Mouse (Mus musculus) kidney, adult 8-10 months (tissue): ENCODE data around the gene Srgap2.
A peak's percentile ranks its signal among the peaks of the same experiment; 100 is the strongest.

Experiments used
- DNase-seq, 2 experiments: peaks; one replicate each; pipeline ENCODE4 v3.0.0; 2022

Srgap2 gene

GRCm38 (mm10) chr1:131473631-131474118 is 53.5 kb downstream of the Srgap2 start:
- no peak for DNase-seq

GRCm38 (mm10) chr1:131470597-131470996 is 56.6 kb downstream of the Srgap2 start:
- no peak for DNase-seq

GRCm38 (mm10) chr1:131465855-131466254 is 61.3 kb downstream of the Srgap2 start:
- DNase-seq = peak; percentile 55 to 68

- no peak for DNase-seq
Observed at GRCm38 (mm10) chr1:131463953-131464627, 63.1 kb downstream of the Srgap2 start.

- no peak for DNase-seq
Observed at GRCm38 (mm10) chr1:131462541-131463067, 64.5 kb downstream of the Srgap2 start.

- DNase-seq = no peak
Observed at GRCm38 (mm10) chr1:131460914-131461530, 66.1 kb downstream of the Srgap2 start.

GRCm38 (mm10) chr1:131455355-131455890 is 71.7 kb downstream of the Srgap2 start:
- DNase-seq = no peak

GRCm38 (mm10) chr1:131454386-131454785 is 72.8 kb downstream of the Srgap2 start:
- no peak for DNase-seq

- no peak for DNase-seq
Observed at GRCm38 (mm10) chr1:131453335-131453734, 73.8 kb downstream of the Srgap2 start.

GRCm38 (mm10) chr1:131448373-131448772 is 78.8 kb downstream of the Srgap2 start:
- DNase-seq = no peak

GRCm38 (mm10) chr1:131447333-131447732 is 79.8 kb downstream of the Srgap2 start:
- DNase-seq = no peak

- no peak for DNase-seq
Observed at GRCm38 (mm10) chr1:131446577-131446976, 80.6 kb downstream of the Srgap2 start.

- DNase-seq = no peak
Observed at GRCm38 (mm10) chr1:131438556-131438955, 88.6 kb downstream of the Srgap2 start.

GRCm38 (mm10) chr1:131437975-131438374 is 89.2 kb downstream of the Srgap2 start:
- no peak for DNase-seq

- no peak for DNase-seq
Observed at GRCm38 (mm10) chr1:131436609-131437008, 90.5 kb downstream of the Srgap2 start.

GRCm38 (mm10) chr1:131431456-131432246 is 95.5 kb downstream of the Srgap2 start:
- peak; percentile 18 to 33 for DNase-seq

- peak; percentile 56 to 60 for DNase-seq
Observed at GRCm38 (mm10) chr1:131427140-131427821, 99.9 kb downstream of the Srgap2 start.

- no peak for DNase-seq
Observed at GRCm38 (mm10) chr1:131423061-131423460, 104.1 kb downstream of the Srgap2 start.

- DNase-seq = no peak
Observed at GRCm38 (mm10) chr1:131421113-131421512, 106.0 kb downstream of the Srgap2 start.

GRCm38 (mm10) chr1:131420660-131421059 is 106.5 kb downstream of the Srgap2 start:
- DNase-seq = no peak

- no peak for DNase-seq
Observed at GRCm38 (mm10) chr1:131419307-131419706, 107.8 kb downstream of the Srgap2 start.
